Mouse (Mus musculus): ENCODE results near the gene Ctnnd2. TPM values are rescaled to one million over a fixed set of nuclear protein-coding genes. Genes with fewer than 3 reads are reported as not detected.
"Not testable (repeated sequence)": the region's sequence is repeated elsewhere in the genome, so short reads cannot be mapped to it uniquely, and the experiment has no call there.

Gene Ctnnd2
- 0.15 and 0.16 TPM in 2 replicates for polyA plus RNA-seq (2015; fragmentation: Nextera tagmentation; extraction: Ambion mirVana)

DNA sequence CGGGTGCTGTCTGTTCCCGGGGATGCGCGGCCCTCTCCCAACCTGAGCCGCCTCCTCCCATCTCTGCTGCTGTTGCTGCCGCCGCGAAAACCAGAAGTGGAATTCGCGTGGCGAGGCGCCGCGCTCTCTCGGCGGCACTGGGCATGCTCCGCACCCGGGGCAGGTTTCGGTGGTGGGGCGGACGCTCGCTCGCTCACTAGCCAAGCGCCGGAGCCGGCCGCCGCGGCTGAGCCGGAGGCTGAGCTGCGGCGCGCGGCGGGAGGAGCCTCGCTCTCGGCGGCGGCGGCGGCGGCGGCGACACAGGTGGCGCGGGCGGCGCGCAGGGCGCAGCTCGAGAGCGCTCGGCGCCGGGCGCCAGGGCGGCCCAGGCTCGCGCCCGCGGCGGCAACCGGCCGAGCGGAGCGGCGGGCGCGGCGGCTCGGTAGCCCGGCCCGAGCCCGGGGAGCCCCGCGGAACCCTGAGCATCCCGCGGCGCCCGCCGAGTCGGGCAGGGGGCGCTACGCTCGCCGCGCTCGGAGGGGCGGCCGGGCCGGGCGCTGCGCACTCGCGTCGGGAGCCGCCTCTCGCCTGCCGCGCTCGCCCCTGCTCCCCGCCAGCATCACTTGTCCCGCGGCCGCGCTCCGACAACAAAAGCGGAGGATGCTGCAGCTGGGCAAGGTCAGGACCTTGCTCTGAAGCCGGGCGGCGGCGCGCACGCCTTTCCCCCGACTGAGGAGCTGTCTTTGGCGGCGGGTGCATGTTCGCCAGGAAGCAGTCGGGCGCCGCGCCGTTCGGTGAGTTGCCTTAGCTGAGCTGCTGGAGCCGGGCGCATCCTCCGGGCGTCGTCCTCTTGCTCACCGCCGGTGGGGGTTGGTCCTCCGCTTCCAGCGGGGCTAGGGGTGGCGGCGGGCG, at the start of gene Ctnnd2:
Gene Ctnnd2 (plus strand): TSS at position 203 of the 891 bp plus-strand sequence.
- WGBS (ENCODE audit: insufficient replicate concordance): under 1% methylated on average over 95 of the region's 136 CpGs
- Histone ChIP-seq H3K9me3 (replicated peaks) (no peaks in the 10 kb centered on the region), H3K27me3 (peaks cover 48% of the 10 kb centered on the region)

DNA sequence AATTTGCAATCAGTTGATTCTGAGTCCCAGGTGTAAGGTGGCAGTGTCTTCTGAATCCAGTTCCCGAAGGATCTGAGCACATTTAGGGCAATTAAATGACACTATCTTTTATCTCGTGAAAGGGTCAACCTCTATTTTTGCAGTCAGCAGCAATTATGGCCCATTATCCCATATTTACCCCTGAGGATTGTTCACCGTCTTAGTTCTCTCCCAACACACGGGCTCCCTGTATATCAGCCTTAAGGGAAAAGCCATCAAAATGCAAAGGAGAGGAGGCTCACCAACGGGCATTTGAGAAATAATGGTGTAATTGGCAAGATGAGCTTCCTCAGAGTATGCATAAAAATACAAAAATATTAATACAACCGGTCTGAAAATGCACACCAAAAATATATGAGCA, 41.7 kb upstream of the Ctnnd2 start:
- Histone ChIP-seq H3K4me3 (replicated peaks) (no peak overlapping the region), H3K9me3 (replicated peaks) (no peaks in the 10 kb centered on the region), H3K4me1 (replicated peaks) (no peaks in the 10 kb centered on the region), H3K4me2 (no peak overlapping the region), H3K27me3 (no peaks in the 10 kb centered on the region), H3K9ac (no peak overlapping the region), H3K27ac (no peak overlapping the region), H3K36me3 (no peaks in the 10 kb centered on the region)
- DNase-seq: no peak
- no peak for ATAC-seq (ENCODE audit: low read depth)
- WGBS (ENCODE audit: insufficient replicate concordance): 60% methylated on average over 6 of the region's 6 CpGs

More for the DNA sequence above, at the start of gene Ctnnd2:
- Histone ChIP-seq H3K36me3 (no peaks in the 10 kb centered on the region), H3K9ac (no peak within 1 kb of the TSS), H3K27ac (no peak within 1 kb of the TSS), H3K4me1 (replicated peaks) (no peaks in the 10 kb centered on the region), H3K4me3 (replicated peaks) (peak within 1 kb of the TSS; percentile 51), H3K4me2 (peak within 1 kb of the TSS; percentile 66)
- DNase-seq (no peak), ATAC-seq (ENCODE audit: low read depth) (no peak)

DNA sequence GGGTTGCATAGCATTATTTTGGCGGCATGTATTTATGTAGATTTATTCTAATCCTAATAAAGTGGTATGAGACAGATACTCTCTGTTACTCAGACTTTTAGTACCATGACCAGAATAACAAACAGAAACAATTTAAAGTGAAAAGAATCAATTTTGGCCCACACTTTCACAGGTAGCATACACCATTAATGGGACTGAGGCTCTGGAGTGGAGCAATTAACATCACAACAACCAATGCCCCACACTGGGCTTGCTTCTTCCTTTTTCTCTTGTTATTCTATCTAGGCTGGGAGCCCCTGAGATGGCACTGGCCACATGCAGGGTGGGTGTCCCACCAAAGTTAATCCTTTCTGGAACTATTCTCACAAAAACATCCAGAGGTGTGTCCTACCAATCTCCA, 32.8 kb upstream of the Ctnnd2 start:
- not testable (repeated sequence) for H3K4me1 ChIP-seq (replicated peaks); ATAC-seq (ENCODE audit: low read depth); H3K27me3 ChIP-seq; H3K9me3 ChIP-seq (replicated peaks); H3K36me3 ChIP-seq; H3K27ac ChIP-seq; H3K9ac ChIP-seq; H3K4me2 ChIP-seq; H3K4me3 ChIP-seq (replicated peaks); DNase-seq
- WGBS (ENCODE audit: insufficient replicate concordance): 52% methylated on average over 1 of the region's 1 CpGs

DNA sequence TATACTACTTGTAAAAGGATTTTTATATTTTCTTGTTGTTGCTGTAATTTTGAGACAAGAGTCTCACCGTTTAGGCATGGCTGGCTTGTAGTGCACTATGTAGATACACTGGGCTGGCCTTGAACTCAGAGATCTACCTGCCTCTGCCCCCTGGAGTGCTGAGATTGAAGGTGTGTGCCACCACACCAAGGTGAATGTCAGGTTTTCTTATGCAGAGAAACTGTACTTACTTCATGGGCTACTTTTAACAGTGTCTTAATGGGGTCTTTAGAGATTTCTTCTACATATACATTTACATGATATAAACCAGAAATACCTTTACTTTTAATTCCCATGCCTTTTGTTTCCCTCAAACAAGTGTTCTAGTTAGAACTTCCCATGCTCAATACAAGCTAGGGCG, 27.0 kb upstream of the Ctnnd2 start:
- no peak overlapping the region for H3K9ac ChIP-seq
- no peaks in the 10 kb centered on the region for H3K36me3 ChIP-seq
- no peak overlapping the region for H3K4me2 ChIP-seq
- no peak for ATAC-seq (ENCODE audit: low read depth)
- no peak overlapping the region for H3K27ac ChIP-seq
- no peaks in the 10 kb centered on the region for H3K4me1 ChIP-seq (replicated peaks)
- DNase-seq: no peak
- H3K4me3 ChIP-seq (replicated peaks): no peak overlapping the region
- H3K9me3 ChIP-seq (replicated peaks): no peaks in the 10 kb centered on the region
- no peaks in the 10 kb centered on the region for H3K27me3 ChIP-seq
- 42% methylated on average over 2 of the region's 2 CpGs for WGBS (ENCODE audit: insufficient replicate concordance)

DNA sequence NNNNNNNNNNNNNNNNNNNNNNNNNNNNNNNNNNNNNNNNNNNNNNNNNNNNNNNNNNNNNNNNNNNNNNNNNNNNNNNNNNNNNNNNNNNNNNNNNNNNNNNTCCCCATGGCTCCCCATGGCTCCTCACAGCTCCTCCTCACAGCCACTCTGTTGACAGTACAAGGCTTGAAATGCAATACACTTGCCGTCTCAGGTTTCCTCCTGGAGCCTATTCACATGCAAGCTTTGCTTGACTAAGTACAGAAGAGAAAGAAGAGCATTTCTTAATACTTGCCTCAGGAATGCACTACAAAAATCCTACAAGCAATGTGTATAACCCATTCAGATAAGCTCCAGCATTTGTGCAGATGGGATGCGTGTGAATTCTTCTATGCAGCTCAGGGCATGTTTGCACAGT, 20.2 kb upstream of the Ctnnd2 start:
- H3K4me2 ChIP-seq: no peak overlapping the region
- H3K27ac ChIP-seq: no peak overlapping the region
- ATAC-seq (ENCODE audit: low read depth) (no peak), DNase-seq (no peak)
- H3K36me3 ChIP-seq: no peaks in the 10 kb centered on the region
- H3K9me3 ChIP-seq (replicated peaks): no peaks in the 10 kb centered on the region
- no peaks in the 10 kb centered on the region for H3K4me1 ChIP-seq (replicated peaks)
- 41% methylated on average over 2 of the region's 2 CpGs for WGBS (ENCODE audit: insufficient replicate concordance)
- no peaks in the 10 kb centered on the region for H3K27me3 ChIP-seq
- H3K9ac ChIP-seq: no peak overlapping the region
- no peak overlapping the region for H3K4me3 ChIP-seq (replicated peaks)

DNA sequence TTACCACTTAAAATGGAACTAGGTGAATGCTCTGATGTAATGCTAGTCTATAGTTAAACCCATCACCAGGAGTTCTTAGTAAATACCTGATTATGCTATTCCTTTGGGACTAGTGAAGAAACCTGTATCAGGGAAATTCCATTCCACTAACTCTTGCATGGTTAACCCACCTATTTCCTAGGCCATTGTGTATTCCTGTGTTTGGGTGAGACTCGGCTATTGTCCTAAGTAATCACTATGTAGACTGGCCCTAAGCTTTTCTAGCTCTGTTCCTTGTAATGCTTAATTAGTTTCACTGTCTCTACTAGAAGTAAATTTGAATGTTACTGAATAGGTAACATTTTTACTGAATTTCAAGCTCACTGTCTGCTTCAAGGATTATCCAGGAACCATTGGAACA, 14.4 kb upstream of the Ctnnd2 start:
- H3K4me2 ChIP-seq: no peak overlapping the region
- H3K9ac ChIP-seq: no peak overlapping the region
- 50% methylated on average over 1 of the region's 1 CpGs for WGBS (ENCODE audit: insufficient replicate concordance)
- ATAC-seq (ENCODE audit: low read depth) (no peak), DNase-seq (no peak)
- no peak overlapping the region for H3K4me3 ChIP-seq (replicated peaks)
- no peak overlapping the region for H3K27ac ChIP-seq
- no peaks in the 10 kb centered on the region for H3K36me3 ChIP-seq
- no peaks in the 10 kb centered on the region for H3K9me3 ChIP-seq (replicated peaks)
- H3K4me1 ChIP-seq (replicated peaks): no peaks in the 10 kb centered on the region
- no peaks in the 10 kb centered on the region for H3K27me3 ChIP-seq

DNA sequence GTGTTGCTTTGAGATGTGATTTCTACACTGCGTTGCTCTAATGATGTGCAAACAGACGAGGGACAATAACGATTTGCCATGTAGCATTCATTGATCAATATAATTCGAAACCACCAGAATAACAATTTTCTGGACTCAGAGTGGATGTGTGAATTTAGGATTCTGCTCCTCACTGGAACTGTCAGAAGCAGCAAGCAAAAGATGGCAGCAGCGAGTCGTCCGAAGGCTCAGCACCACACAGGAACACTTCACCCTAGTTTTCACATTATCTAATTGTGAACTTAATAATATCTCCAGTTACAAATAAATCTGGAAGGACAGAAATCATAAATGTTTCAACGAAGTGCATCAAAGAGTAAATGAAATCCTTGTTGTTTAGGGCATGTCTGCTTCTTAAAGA, 2.4 kb upstream of the Ctnnd2 start:
- Histone ChIP-seq H3K27ac (no peak overlapping the region), H3K9me3 (replicated peaks) (no peaks in the 10 kb centered on the region), H3K36me3 (no peaks in the 10 kb centered on the region), H3K9ac (no peak overlapping the region), H3K27me3 (peaks cover 44% of the 10 kb centered on the region), H3K4me1 (replicated peaks) (no peaks in the 10 kb centered on the region), H3K4me3 (replicated peaks) (no peak overlapping the region), H3K4me2 (no peak overlapping the region)
- no peak for DNase-seq
- ATAC-seq (ENCODE audit: low read depth): no peak
- 64% methylated on average over 8 of the region's 8 CpGs for WGBS (ENCODE audit: insufficient replicate concordance)

DNA sequence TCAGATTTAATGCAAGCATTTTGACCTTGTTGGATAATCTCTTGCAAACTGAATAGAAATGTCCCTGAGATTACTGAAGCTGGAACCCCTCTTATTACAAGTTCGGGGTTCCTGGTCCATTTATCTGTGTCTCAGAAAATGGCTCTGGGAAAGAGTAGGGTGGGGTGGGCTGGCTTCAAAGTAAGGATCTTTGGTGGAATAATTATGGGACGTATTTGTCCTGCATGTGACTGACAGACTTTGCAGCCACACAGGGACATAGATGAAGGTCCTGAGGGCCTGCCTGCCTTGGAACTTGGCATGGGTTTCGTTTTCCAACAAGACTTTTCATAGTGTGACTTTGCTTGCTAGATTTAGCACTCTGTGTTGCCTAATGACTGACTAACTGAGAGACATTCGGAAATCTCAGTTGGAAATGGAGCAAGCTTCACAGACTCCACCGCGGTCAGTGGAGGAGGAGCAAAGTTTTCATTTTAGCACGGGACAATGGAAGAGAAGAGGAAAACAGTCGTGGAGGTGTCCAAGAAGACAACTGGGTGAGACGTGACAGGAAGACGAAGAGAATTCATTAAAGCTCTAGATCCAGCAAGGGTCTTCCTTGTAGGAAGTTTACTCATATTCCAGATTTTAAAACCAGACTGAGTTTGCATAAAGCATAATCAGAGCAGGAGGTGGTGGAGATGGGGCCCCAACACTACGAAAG, 749 bp upstream of the Ctnnd2 start:
- 0 out of 2 replicates have a peak overlapping the region, but pooled peaks have one; percentile 51 for H3K4me3 ChIP-seq (replicated peaks)
- 15% methylated on average over 11 of the region's 11 CpGs for WGBS (ENCODE audit: insufficient replicate concordance)
- H3K27me3 ChIP-seq: peaks cover 48% of the 10 kb centered on the region
- H3K36me3 ChIP-seq: no peaks in the 10 kb centered on the region
- no peak for DNase-seq
- ATAC-seq (ENCODE audit: low read depth): no peak
- no peak overlapping the region for H3K27ac ChIP-seq
- no peaks in the 10 kb centered on the region for H3K9me3 ChIP-seq (replicated peaks)
- H3K4me2 ChIP-seq: peak overlapping the region; percentile 66
- H3K9ac ChIP-seq: no peak overlapping the region
- no peaks in the 10 kb centered on the region for H3K4me1 ChIP-seq (replicated peaks)

DNA sequence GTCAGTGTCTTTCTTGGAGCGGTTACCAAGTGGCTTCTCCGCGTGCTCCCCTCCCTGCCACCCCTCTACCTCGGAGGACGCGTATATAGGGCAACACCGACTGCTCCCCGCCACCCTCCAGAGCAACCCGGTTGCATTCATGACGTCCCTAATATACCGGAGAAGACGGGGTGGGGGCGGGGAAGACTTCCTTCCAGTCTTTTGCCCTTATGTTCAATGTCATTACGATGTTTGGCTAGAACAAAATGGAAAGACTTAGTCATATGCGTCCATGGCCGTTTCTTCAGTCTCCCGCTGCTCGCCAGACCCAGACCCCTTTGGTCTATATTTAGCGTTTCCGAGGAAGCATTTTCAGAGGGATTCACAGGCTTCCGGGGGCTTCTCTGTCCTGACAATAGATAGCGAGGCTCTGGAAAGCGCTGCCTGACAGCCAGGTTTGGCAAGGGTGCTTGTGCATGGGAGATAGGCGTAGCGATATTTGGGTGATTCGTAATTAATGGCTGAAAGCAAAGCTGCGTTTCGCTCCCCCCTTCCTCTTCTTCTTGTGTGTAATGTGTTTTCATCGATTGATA, 1.1 kb downstream of the Ctnnd2 start:
- Histone ChIP-seq H3K9me3 (replicated peaks) (no peaks in the 10 kb centered on the region), H3K27me3 (peaks cover 48% of the 10 kb centered on the region), H3K27ac (no peak overlapping the region), H3K4me3 (replicated peaks) (peak overlapping the region; percentile 51), H3K4me1 (replicated peaks) (no peaks in the 10 kb centered on the region), H3K9ac (no peak overlapping the region), H3K36me3 (no peaks in the 10 kb centered on the region), H3K4me2 (peak overlapping the region; percentile 66)
- ATAC-seq (ENCODE audit: low read depth): no peak
- DNase-seq: no peak
- 2% methylated on average over 29 of the region's 29 CpGs for WGBS (ENCODE audit: insufficient replicate concordance)

DNA sequence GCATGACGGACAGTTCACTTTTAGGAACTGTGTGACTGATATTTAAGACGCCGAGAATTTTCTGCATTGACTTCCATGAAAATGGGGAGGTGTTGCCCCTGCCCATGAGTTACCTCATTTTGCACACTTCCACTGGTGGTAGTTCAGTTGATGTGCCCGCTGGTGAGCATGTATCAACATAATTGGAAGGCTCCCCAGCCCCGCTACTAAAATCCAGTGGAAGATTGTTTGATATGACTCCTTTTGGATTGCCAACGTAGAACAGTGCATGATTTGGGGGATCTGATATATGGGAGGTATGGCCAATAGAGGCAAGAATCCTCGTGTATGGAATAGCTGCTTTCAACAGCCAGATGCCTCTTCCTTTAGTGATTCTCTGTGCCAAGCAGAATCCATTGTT, 1.9 kb downstream of the Ctnnd2 start:
- H3K36me3 ChIP-seq: no peaks in the 10 kb centered on the region
- H3K27ac ChIP-seq: no peak overlapping the region
- H3K4me2 ChIP-seq: no peak overlapping the region
- ATAC-seq (ENCODE audit: low read depth) (no peak), DNase-seq (no peak)
- H3K4me3 ChIP-seq (replicated peaks): no peak overlapping the region
- peaks cover 48% of the 10 kb centered on the region for H3K27me3 ChIP-seq
- H3K4me1 ChIP-seq (replicated peaks): no peaks in the 10 kb centered on the region
- WGBS (ENCODE audit: insufficient replicate concordance): 39% methylated on average over 7 of the region's 7 CpGs
- no peaks in the 10 kb centered on the region for H3K9me3 ChIP-seq (replicated peaks)
- H3K9ac ChIP-seq: no peak overlapping the region

DNA sequence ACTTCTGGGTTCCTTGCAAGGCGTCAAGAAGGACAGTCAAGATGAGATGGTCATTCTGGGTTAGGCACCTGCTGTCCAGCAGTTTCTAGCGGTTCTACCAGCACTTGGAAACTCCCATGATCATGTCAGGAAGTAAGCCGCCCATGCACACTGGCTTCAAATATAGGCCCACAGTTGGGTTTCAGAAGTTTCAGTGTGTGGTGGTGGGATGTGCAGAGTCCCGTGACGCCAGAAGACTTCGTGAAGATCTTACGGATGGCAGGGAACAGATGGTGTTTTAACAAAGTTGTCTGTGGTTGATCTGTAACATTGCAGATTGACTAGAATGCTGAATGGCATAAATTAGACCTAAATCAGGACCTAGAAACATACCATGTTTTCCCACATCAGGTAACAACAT, 11.6 kb downstream of the Ctnnd2 start:
- Histone ChIP-seq H3K36me3 (no peaks in the 10 kb centered on the region), H3K27me3 (no peaks in the 10 kb centered on the region), H3K9me3 (replicated peaks) (no peaks in the 10 kb centered on the region), H3K9ac (no peak overlapping the region), H3K4me3 (replicated peaks) (no peak overlapping the region), H3K4me1 (replicated peaks) (no peaks in the 10 kb centered on the region), H3K27ac (no peak overlapping the region), H3K4me2 (no peak overlapping the region)
- ATAC-seq (ENCODE audit: low read depth): no peak
- no peak for DNase-seq
- 75% methylated on average over 7 of the region's 7 CpGs for WGBS (ENCODE audit: insufficient replicate concordance)

Data from liver, embryonic 13.5 days (tissue).